Mouse (Mus musculus): Measurements from ENCODE around the gene Rbbp8nl. TPM values are rescaled to one million over a fixed set of nuclear protein-coding genes. Genes with fewer than 3 reads are reported as not detected.
A peak's percentile ranks its signal among the peaks of the same experiment; 100 is the strongest.
"Not testable (repeated sequence)": the region's sequence is repeated elsewhere in the genome, so short reads cannot be mapped to it uniquely, and the experiment has no call there.

Rbbp8nl gene
- polyA plus RNA-seq, 1 experiment from 2014 or later, result 2.7 TPM

DNA sequence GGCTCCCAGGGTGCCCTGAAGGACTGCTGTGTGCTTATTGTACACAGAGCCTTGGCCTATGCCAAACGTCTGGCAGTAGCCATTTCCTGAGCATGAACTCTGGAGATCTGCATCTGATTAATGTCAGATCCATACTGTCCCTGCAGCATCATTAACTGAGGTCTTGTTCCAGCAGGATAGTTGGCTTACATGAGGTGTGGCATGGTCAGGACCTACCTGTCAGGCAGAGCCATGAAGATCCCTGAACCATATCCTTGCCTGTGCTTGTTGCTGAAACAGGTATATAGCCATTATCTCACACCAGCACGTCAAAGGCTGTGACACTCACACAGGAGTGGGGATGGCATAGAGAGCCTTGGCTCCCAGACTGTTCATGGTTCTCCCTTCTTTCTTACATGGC is 21.7 kb downstream of the Rbbp8nl start:
- no peaks in the 10 kb centered on the region for H3K9me3 ChIP-seq (ENCODE audit: control insufficient read depth, low read length)
- no peak overlapping the region for H3K27ac ChIP-seq (ENCODE audit: low read depth)
- H3K9ac ChIP-seq (ENCODE audit: low read length), result no peak overlapping the region
- ATAC-seq (replicated peaks; ENCODE audit: low FRiP score, low TSS enrichment, low read depth), result no peak
- H3K36me3 ChIP-seq (ENCODE audit: control insufficient read depth, insufficient read depth, low read length), result peaks cover 42% of the 10 kb centered on the region
- H3K4me2 ChIP-seq (ENCODE audit: low read length), result no peak overlapping the region
- H3K27me3 ChIP-seq (replicated peaks; ENCODE audit: control insufficient read depth, insufficient read depth, low read length), result no peaks in the 10 kb centered on the region
- no peak overlapping the region for H3K4me3 ChIP-seq (ENCODE audit: low read depth, low read length)
- 72% methylated on average over 2 of the region's 2 CpGs for WGBS
- DNase-seq (ENCODE audit: low spot score), result no peak
- H3K4me1 ChIP-seq (replicated peaks; ENCODE audit: control insufficient read depth, insufficient read depth, low read length), result peaks cover 13% of the 10 kb centered on the region

DNA sequence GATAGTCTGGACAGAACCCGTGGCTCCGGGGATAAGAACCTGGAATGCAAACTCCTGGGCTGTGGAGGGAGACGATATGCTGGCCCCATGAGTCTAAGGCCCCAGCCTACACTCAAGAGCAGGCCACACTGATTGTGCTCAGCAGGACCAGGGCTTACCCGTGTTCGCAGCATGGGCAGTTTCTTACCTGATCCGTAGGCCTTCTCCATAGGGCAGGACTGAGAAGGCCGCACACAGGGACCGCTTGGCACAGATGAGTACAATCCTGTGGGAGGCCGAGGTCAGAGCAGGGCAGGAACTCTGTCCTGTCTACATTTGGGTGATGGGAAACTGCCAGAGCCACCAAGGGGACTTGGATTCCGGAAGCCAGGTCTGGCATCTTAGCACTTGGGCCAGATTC is 26.8 kb downstream of the Rbbp8nl start:
- H3K27me3 ChIP-seq (replicated peaks; ENCODE audit: control insufficient read depth, insufficient read depth, low read length), result no peaks in the 10 kb centered on the region
- no peak for ATAC-seq (replicated peaks; ENCODE audit: low FRiP score, low TSS enrichment, low read depth)
- no peak overlapping the region for H3K4me3 ChIP-seq (ENCODE audit: low read depth, low read length)
- H3K4me2 ChIP-seq (ENCODE audit: low read length), result no peak overlapping the region
- H3K4me1 ChIP-seq (replicated peaks; ENCODE audit: control insufficient read depth, insufficient read depth, low read length), result peaks cover 7% of the 10 kb centered on the region
- H3K36me3 ChIP-seq (ENCODE audit: control insufficient read depth, insufficient read depth, low read length), result peaks cover 78% of the 10 kb centered on the region
- H3K27ac ChIP-seq (ENCODE audit: low read depth), result no peak overlapping the region
- DNase-seq (ENCODE audit: low spot score), result no peak
- 87% methylated on average over 10 of the region's 10 CpGs for WGBS
- H3K9ac ChIP-seq (ENCODE audit: low read length), result no peak overlapping the region
- H3K9me3 ChIP-seq (ENCODE audit: control insufficient read depth, low read length), result no peaks in the 10 kb centered on the region

DNA sequence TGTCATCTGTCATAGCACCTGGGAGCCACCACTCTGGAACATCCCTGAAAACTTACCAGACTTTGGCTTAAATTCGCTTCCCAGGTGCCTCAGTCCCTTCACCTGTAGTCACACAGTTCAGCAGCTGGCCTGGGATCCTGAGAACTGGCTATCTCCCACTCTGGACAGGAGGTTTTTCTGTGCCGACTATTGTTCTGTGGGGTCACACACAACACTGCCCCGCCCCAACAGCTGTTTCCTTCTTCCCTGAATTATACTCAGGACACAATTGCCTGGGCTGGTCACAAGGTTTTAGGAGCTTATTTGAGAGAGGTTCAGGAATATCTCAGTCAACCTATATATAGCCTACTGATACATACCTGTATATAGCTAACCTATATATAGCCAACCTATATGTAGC is 27.2 kb downstream of the Rbbp8nl start:
- H3K36me3 ChIP-seq (ENCODE audit: control insufficient read depth, insufficient read depth, low read length), result peaks cover 75% of the 10 kb centered on the region
- DNase-seq (ENCODE audit: low spot score) (no peak), ATAC-seq (replicated peaks; ENCODE audit: low FRiP score, low TSS enrichment, low read depth) (no peak)
- no peak overlapping the region for H3K4me3 ChIP-seq (ENCODE audit: low read depth, low read length)
- H3K9me3 ChIP-seq (ENCODE audit: control insufficient read depth, low read length), result no peaks in the 10 kb centered on the region
- H3K27ac ChIP-seq (ENCODE audit: low read depth), result no peak overlapping the region
- 87% methylated on average over 3 of the region's 3 CpGs for WGBS
- H3K9ac ChIP-seq (ENCODE audit: low read length), result no peak overlapping the region
- H3K4me2 ChIP-seq (ENCODE audit: low read length), result no peak overlapping the region
- no peaks in the 10 kb centered on the region for H3K27me3 ChIP-seq (replicated peaks; ENCODE audit: control insufficient read depth, insufficient read depth, low read length)
- H3K4me1 ChIP-seq (replicated peaks; ENCODE audit: control insufficient read depth, insufficient read depth, low read length), result peaks cover 7% of the 10 kb centered on the region

DNA sequence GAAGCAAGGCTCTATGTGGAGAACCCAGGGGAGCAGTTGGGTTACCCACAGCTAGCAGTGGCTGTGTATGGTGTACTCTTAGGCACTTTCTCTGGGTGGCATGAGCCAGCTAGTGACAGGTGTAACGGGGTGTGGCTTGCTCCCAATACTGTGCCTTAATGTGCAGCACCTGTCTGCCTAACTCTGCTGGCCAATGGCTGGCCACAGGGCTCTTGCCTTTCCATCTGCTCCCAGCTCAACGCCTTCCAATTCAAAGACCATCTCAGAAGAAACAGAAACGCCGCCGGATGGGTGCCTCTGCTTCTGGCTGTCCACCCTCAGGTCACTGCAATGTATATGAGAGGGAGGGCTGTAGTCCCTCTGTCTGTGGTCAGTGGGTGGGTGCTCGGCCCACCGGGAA is 27.8 kb downstream of the Rbbp8nl start:
- DNase-seq (ENCODE audit: low spot score) (no peak), ATAC-seq (replicated peaks; ENCODE audit: low FRiP score, low TSS enrichment, low read depth) (no peak)
- no peaks in the 10 kb centered on the region for H3K27me3 ChIP-seq (replicated peaks; ENCODE audit: control insufficient read depth, insufficient read depth, low read length)
- H3K36me3 ChIP-seq (ENCODE audit: control insufficient read depth, insufficient read depth, low read length), result peaks cover 75% of the 10 kb centered on the region
- H3K9me3 ChIP-seq (ENCODE audit: control insufficient read depth, low read length), result no peaks in the 10 kb centered on the region
- WGBS, result 84% methylated on average over 7 of the region's 7 CpGs
- no peak overlapping the region for H3K4me3 ChIP-seq (ENCODE audit: low read depth, low read length)
- no peak overlapping the region for H3K4me2 ChIP-seq (ENCODE audit: low read length)
- no peak overlapping the region for H3K27ac ChIP-seq (ENCODE audit: low read depth)
- H3K4me1 ChIP-seq (replicated peaks; ENCODE audit: control insufficient read depth, insufficient read depth, low read length), result peaks cover 7% of the 10 kb centered on the region
- no peak overlapping the region for H3K9ac ChIP-seq (ENCODE audit: low read length)

DNA sequence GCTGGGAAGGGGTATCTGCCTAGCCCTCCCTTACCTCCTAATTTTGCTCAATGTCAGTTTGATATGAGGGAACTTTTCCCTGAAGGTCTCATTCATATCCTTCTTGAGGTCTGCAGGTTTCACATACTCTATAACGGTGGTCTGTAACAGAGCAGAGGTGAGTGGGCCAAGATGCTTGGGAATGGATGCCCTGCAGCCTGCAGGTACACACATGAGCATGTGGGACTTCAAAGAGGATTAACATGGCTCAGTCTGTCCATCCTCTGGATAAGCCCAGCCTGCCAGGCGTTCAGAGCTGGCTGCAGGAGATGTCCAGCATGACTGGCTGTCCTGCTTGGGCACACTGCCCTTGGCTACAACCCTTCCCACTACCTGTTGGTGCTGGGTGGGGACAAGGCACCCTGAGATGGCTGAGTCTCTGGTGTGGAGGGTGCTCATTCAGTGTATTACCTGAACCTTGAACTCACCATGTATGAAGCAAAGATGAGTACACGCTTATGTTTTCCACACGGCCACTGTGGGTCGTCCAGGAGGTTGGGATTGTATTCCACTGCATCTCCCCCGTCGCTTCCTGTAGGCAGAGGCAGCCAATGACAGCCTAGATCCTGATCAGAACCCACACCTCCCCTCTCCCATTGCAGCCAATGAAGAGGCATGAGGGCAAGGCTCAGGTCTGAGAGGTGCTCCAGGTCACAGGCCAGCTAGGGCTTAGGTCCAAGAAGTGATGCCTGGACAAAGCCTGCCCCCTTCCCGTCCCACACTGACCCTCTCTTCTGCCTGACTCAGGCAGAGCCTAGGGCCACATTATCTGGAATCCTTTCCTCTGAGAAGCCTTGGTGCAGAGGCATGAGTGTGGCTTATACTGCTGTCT is 28.8 kb downstream of the Rbbp8nl start:
- Histone ChIP-seq H3K36me3 (ENCODE audit: control insufficient read depth, insufficient read depth, low read length) (peaks cover 65% of the 10 kb centered on the region), H3K4me3 (ENCODE audit: low read depth, low read length) (no peak overlapping the region), H3K27me3 (replicated peaks; ENCODE audit: control insufficient read depth, insufficient read depth, low read length) (no peaks in the 10 kb centered on the region), H3K9me3 (ENCODE audit: control insufficient read depth, low read length) (no peaks in the 10 kb centered on the region), H3K9ac (ENCODE audit: low read length) (no peak overlapping the region), H3K4me1 (replicated peaks; ENCODE audit: control insufficient read depth, insufficient read depth, low read length) (peaks cover 10% of the 10 kb centered on the region), H3K27ac (ENCODE audit: low read depth) (no peak overlapping the region), H3K4me2 (ENCODE audit: low read length) (no peak overlapping the region)
- ATAC-seq (replicated peaks; ENCODE audit: low FRiP score, low TSS enrichment, low read depth) (no peak), DNase-seq (ENCODE audit: low spot score) (no peak)
- WGBS, result 61% methylated on average over 8 of the region's 8 CpGs

DNA sequence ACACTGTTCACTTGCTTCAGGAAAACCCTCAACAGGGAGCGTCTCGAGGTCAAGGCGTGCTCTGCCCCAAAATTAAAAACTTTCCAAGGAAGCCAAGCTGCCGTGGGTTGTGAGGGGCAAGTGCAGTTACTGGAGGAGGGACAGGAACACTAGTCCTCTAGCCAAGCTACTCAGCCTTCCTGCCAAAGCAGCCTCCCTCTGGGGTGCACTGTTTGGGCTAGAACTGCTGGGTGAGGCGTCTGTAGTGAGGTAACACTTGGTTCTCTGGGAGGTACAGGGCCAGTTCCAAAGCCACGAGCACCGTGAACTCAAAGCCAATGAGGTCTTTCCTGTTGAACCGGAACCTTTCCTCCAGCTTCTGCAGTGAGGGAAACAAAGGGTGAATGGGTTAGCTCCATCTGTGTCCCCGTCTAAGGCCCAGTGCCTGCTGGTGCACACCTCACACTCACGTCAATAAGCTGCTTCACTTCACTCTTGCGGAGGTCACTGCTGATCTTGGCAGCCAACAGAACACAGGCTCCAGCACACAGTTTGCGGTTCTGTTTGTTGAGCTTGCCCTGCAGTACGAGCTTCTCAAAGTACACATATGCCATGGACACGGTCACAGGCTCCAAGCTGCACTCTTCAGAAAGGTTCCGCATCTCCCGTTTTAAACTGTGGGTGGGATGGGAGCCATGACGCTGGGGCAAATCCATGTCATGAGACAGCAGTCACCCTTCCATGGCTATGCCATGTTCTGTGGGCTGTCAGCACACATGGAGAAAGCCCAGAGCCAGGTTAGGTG is 29.7 kb downstream of the Rbbp8nl start:
- H3K36me3 ChIP-seq (ENCODE audit: control insufficient read depth, insufficient read depth, low read length), result peaks cover 63% of the 10 kb centered on the region
- ATAC-seq (replicated peaks; ENCODE audit: low FRiP score, low TSS enrichment, low read depth); H3K9ac ChIP-seq (ENCODE audit: low read length); H3K9me3 ChIP-seq (ENCODE audit: control insufficient read depth, low read length); DNase-seq (ENCODE audit: low spot score); H3K27ac ChIP-seq (ENCODE audit: low read depth); H3K4me3 ChIP-seq (ENCODE audit: low read depth, low read length); H3K27me3 ChIP-seq (replicated peaks; ENCODE audit: control insufficient read depth, insufficient read depth, low read length); H3K4me2 ChIP-seq (ENCODE audit: low read length): not testable (repeated sequence)
- H3K4me1 ChIP-seq (replicated peaks; ENCODE audit: control insufficient read depth, insufficient read depth, low read length), result peaks cover 11% of the 10 kb centered on the region
- WGBS, result 77% methylated on average over 17 of the region's 17 CpGs

DNA sequence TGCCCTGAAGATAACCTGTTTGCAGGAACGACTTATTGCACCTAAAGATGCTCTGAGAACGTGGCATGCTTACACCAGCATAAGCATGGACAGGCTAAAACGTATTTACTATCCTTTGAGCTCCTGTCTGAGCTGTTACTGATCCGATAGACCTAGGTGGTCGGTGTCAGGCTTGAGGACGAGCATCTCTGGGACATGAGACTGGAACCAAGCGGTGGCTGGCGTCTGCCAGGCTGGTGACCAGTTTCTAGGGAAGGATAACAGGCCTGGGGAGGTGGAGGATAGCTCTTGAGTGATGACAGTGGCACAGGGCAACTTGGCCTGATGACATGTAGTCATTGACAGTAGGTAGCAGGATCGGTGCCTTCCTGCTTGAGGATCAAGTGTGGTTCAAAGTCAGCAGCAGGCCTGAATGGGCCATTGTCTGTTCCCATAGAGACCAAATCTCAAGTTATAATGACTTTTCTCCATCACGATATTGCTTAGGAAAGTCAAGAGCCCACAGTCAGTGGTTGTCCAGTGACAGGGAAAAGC is 30.7 kb downstream of the Rbbp8nl start:
- not testable (repeated sequence) for H3K9me3 ChIP-seq (ENCODE audit: control insufficient read depth, low read length); H3K27me3 ChIP-seq (replicated peaks; ENCODE audit: control insufficient read depth, insufficient read depth, low read length); H3K27ac ChIP-seq (ENCODE audit: low read depth); H3K9ac ChIP-seq (ENCODE audit: low read length); DNase-seq (ENCODE audit: low spot score); H3K4me3 ChIP-seq (ENCODE audit: low read depth, low read length); ATAC-seq (replicated peaks; ENCODE audit: low FRiP score, low TSS enrichment, low read depth); H3K4me2 ChIP-seq (ENCODE audit: low read length)
- H3K36me3 ChIP-seq (ENCODE audit: control insufficient read depth, insufficient read depth, low read length), result peaks cover 60% of the 10 kb centered on the region
- WGBS, result 80% methylated on average over 10 of the region's 10 CpGs
- H3K4me1 ChIP-seq (replicated peaks; ENCODE audit: control insufficient read depth, insufficient read depth, low read length), result peaks cover 11% of the 10 kb centered on the region

DNA sequence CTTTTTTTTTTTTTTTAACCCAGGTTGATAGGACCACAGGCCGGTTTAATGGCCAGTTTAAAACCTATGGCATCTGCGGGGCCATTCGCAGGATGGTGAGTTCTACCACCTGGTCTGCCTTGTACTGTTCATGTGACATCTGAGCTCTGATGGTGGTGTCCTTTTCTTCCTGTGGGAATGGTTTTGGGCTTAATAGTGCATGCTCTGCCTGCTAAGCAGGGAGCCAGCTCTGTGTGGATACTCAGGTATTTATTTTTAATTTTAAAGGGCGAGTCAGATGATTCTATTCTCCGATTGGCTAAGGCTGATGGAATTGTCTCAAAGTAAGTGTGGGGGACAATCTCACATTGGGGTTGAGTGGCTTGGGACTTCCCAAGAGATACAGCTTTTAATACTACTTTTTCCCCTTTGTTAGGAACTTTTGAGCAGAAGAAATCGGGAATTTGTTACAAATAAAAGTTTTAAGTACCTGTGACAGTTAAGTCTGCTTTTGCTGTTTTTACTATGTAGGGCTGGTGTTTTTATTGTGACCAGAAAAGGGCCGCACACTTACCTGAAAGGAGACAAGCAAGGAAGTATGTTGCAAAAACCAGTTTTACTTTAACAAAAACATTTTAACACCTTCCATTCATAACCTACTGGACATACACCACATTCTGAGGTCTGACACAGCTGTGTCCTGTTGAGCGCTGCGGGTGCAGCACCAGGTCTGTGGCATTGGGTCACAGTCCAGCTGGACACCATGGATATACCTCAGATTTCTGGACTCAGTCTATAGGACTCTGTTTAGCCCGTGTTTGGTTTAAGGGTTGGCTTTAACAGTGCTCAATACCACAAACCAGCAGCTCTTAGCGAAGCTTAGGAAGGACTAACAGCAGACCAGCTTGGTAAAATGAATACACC is 31.5 kb downstream of the Rbbp8nl start:
- H3K9ac ChIP-seq (ENCODE audit: low read length), result peak overlapping the region; percentile 87
- H3K27ac ChIP-seq (ENCODE audit: low read depth), result peak overlapping the region; percentile 75; the same call in 1 of the 2 replicates
- peaks cover 52% of the 10 kb centered on the region for H3K36me3 ChIP-seq (ENCODE audit: control insufficient read depth, insufficient read depth, low read length)
- H3K4me2 ChIP-seq (ENCODE audit: low read length), result peak overlapping the region; percentile 73
- no peak for ATAC-seq (replicated peaks; ENCODE audit: low FRiP score, low TSS enrichment, low read depth)
- 53% methylated on average over 11 of the region's 11 CpGs for WGBS
- no peak for DNase-seq (ENCODE audit: low spot score)
- H3K27me3 ChIP-seq (replicated peaks; ENCODE audit: control insufficient read depth, insufficient read depth, low read length), result no peaks in the 10 kb centered on the region
- H3K9me3 ChIP-seq (ENCODE audit: control insufficient read depth, low read length), result no peaks in the 10 kb centered on the region
- peaks cover 11% of the 10 kb centered on the region for H3K4me1 ChIP-seq (replicated peaks; ENCODE audit: control insufficient read depth, insufficient read depth, low read length)
- H3K4me3 ChIP-seq (ENCODE audit: low read depth, low read length), result peak overlapping the region; percentile 86

Data from intestine, embryonic 14.5 days (tissue).